Mouse (Mus musculus): ENCODE results near the gene Dnmt3c. TPM values are rescaled to one million over a fixed set of nuclear protein-coding genes. Genes with fewer than 3 reads are reported as not detected.

Dnmt3c gene
- polyA plus RNA-seq, 1 experiment = not detected

- H3K27me3 ChIP-seq (replicated peaks; ENCODE audit: control insufficient read depth, insufficient read depth, low read length) = no peaks in the 10 kb centered on the region
- H3K27ac ChIP-seq (ENCODE audit: insufficient read depth, low read depth, low read length) = no peak overlapping the region
- peak overlapping the region; percentile 27; the same call in 1 of the 2 replicates for H3K4me3 ChIP-seq (ENCODE audit: insufficient read depth, low read depth, low read length)
- no peaks in the 10 kb centered on the region for H3K36me3 ChIP-seq (ENCODE audit: control insufficient read depth, insufficient read depth, low read length)
- TF ChIP-seq POLR2A (IDR thresholded peaks at IDR 0.05; ENCODE audit: low read depth, low read length) (no peak), CTCF (conservative IDR thresholded peaks at IDR 0.05; ENCODE audit: insufficient read depth, insufficient read length, low read depth, low read length) (no peak)
- H3K4me1 ChIP-seq (ENCODE audit: control insufficient read depth, insufficient read depth, low read length) = no peaks in the 10 kb centered on the region
- DNase-seq = peak; percentile 78
- WGBS = 7% methylated on average over 24 of the region's 24 CpGs
Observed at GRCm38 (mm10) chr2:153778638-153779362, 82.3 kb downstream of the Dnmt3c start.

Other genes starting within 250 kb of the Dnmt3c start
- gene 4930404H24Rik, start 203.9 kb upstream of the Dnmt3c start, polyA plus RNA-seq (2012; rRNA removed) = not detected in 2 replicates
- 11.9 and 14.5 TPM in 2 replicates for gene Nol4l, start 166.7 kb upstream of the Dnmt3c start, polyA plus RNA-seq (2012; rRNA removed)
- gene Commd7, start 63.9 kb upstream of the Dnmt3c start, polyA plus RNA-seq (2012; rRNA removed) = 14.5 and 22.3 TPM in 2 replicates
- gene Dnmt3b, start 47.2 kb upstream of the Dnmt3c start, polyA plus RNA-seq (2012; rRNA removed) = 1.3 and 1.7 TPM in 2 replicates
- gene Mapre1, start 44.6 kb downstream of the Dnmt3c start, polyA plus RNA-seq (2012; rRNA removed) = 8.2 and 11.2 TPM in 2 replicates
- 0.14 and 0.20 TPM in 2 replicates for gene Efcab8, start 83.3 kb downstream of the Dnmt3c start, polyA plus RNA-seq (2012; rRNA removed)
- not detected in 2 replicates for gene Sun5, start 174.4 kb downstream of the Dnmt3c start, polyA plus RNA-seq (2012; rRNA removed)
- not detected in 2 replicates for gene Bpifb2, start 178.4 kb downstream of the Dnmt3c start, polyA plus RNA-seq (2012; rRNA removed)
- 0.06 TPM in 1 of 2 replicates, not detected in the other for gene Bpifb6, start 203.7 kb downstream of the Dnmt3c start, polyA plus RNA-seq (2012; rRNA removed)
- not detected in 2 replicates for gene Bpifb3, start 221.6 kb downstream of the Dnmt3c start, polyA plus RNA-seq (2012; rRNA removed)
- gene Bpifb4, start 241.6 kb downstream of the Dnmt3c start, polyA plus RNA-seq (2012; rRNA removed) = not detected in 2 replicates